Mouse (Mus musculus): ENCODE measurements around the gene Twnk. TPM values are rescaled to one million over a fixed set of nuclear protein-coding genes. Genes with fewer than 3 reads are reported as not detected.

Twnk gene
- polyA plus RNA-seq, 1 experiment from 2014 or later: 20.5 TPM

DNA sequence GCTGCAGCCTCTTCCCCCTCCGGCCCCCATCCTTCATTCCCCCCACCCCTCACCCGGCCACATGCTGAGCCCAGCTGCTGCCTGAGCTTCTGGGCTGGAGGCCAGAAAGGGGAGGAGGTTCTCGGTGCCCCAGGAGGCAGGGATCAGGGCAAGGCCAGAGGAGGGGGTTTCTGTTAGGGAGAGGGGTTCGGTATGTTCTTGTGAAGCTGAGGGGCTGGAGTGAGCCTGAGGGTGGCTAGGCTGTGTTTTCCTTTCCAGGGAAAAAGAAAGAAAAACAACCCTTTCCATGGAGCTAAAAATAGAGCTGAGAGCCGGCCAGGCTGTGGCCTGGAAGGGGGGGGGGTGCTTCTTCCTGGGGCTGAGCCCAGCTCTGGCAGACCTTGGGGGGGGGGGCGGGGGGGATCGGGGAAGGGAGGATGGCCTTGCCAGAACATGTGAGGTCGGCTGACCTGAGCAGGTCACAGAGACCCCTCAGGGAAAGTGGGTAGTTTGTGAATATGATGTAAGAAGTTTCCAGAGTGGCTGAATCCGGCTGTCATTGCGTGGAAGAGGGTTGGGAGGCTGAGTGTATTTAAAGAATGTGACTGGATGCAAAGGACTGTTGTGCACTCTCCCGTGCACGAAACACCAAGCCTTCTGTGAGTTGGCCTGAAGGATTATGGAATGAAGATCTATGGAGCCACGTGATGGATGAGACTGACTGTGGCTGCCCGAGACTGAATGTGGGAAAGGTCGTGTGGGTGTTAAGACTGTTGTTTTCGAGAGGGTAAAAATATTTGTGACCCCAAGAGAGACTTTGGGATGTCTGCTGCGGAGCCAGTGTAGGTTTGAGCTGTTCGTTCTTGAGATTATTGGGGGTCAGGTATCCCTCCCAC lies 11.1 kb downstream of the Twnk start:
- H3K9ac ChIP-seq: peak overlapping the region; percentile 84
- ATAC-seq: peak; percentile 18
- WGBS: under 1% methylated on average over 17 of the region's 18 CpGs
- H3K27me3 ChIP-seq (replicated peaks): no peaks in the 10 kb centered on the region
- H3K4me2 ChIP-seq (replicated peaks): peak overlapping the region; percentile 83
- no peaks in the 10 kb centered on the region for H3K9me3 ChIP-seq
- H3K36me3 ChIP-seq: peaks cover 8% of the 10 kb centered on the region; the same call in 1 of the 2 replicates
- H3K27ac ChIP-seq: peak overlapping the region; percentile 99
- H3K4me1 ChIP-seq (replicated peaks): peaks cover 43% of the 10 kb centered on the region
- peak overlapping the region; percentile 63 for H3K4me3 ChIP-seq (replicated peaks)

DNA sequence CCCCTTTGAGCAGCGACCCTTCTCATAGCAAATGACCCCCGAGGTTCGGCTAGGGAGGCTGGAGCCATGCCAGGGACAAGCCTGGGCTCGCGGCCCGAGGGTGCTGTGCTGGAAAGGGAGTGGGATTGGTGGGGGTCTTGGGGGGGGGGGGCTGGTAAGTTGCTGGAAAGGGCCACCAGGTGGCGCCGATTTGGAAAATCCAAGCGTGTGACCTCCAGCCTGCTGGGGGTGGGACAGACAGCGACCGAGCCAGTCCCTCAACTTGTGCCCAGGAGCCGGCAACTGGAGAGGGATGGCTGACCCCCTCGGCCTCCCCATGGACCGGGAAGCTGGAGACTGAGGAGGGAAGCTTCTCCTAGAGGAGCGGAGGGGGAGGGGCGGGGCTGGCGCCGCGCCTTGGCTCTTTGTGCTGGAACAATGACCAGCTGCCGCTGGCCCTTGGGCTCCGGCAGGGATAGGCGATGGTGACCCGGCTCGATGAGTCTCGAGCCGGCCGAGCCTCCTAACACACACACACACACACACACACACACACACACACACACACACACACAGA lies 11.8 kb downstream of the Twnk start:
- peaks cover 47% of the 10 kb centered on the region for H3K4me1 ChIP-seq (replicated peaks)
- WGBS: 2% methylated on average over 24 of the region's 27 CpGs

DNA sequence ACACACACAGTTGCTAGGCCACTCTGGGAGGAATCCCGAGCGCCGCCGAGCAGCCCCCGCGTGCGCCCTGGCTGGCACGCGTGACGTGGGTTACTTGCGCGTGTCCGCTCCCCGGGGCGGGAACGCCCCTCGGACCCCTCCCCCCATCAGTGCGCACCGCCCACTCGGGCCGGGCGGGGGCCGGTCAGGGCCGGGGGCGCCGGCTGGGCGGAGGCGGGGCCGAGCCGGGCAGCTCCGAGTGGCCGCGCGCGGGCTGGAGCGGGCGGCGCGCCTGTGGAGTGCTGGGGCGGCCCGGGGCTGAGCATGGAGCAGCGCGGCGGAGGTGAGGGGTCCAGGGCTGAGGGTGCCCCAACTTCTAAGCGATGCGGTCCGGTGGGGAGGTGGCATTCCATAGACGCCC lies 12.4 kb downstream of the Twnk start:
- H3K27me3 ChIP-seq (replicated peaks): no peaks in the 10 kb centered on the region
- peak overlapping the region; percentile 99 for H3K27ac ChIP-seq
- peak overlapping the region; percentile 84 for H3K9ac ChIP-seq
- peaks cover 6% of the 10 kb centered on the region; the same call in 1 of the 2 replicates for H3K36me3 ChIP-seq
- no peaks in the 10 kb centered on the region for H3K9me3 ChIP-seq
- H3K4me1 ChIP-seq (replicated peaks): peaks cover 45% of the 10 kb centered on the region
- peak overlapping the region; percentile 63 for H3K4me3 ChIP-seq (replicated peaks)
- peak; percentile 62 for ATAC-seq
- peak overlapping the region; percentile 83 for H3K4me2 ChIP-seq (replicated peaks)
- WGBS: under 1% methylated on average over 46 of the region's 48 CpGs

More for the DNA sequence above, 11.8 kb downstream of the Twnk start:
- H3K27ac ChIP-seq: peak overlapping the region; percentile 99
- peak overlapping the region; percentile 83 for H3K4me2 ChIP-seq (replicated peaks)
- peak overlapping the region; percentile 63 for H3K4me3 ChIP-seq (replicated peaks)
- no peaks in the 10 kb centered on the region for H3K9me3 ChIP-seq
- H3K9ac ChIP-seq: peak overlapping the region; percentile 84
- H3K36me3 ChIP-seq: peaks cover 6% of the 10 kb centered on the region; the same call in 1 of the 2 replicates
- no peaks in the 10 kb centered on the region for H3K27me3 ChIP-seq (replicated peaks)
- peak; percentile 44 for ATAC-seq

DNA sequence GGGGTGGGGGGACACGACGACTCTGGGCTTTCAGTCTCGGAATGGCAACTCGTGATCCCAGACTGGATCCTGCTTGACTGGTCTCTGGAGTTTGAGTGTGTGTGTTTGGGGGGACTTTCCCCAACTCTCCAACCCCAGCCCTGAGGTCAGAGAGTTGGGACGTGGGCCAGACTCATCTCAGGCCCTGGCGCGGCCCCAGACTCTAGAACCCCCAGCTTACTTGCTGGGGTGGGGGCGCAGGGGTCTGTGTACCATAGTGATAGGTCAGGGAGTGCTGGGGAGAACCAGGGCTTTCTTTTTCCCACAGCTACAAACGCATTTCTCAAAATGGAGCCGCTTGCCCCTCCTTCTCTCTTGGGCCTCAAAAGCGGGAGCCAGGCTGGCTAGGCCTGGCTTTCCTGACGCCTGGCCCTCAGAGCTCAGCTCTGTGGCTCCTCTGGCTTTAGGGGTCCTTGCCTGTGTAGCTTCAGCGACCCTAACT lies 12.9 kb downstream of the Twnk start:
- H3K27me3 ChIP-seq (replicated peaks): no peaks in the 10 kb centered on the region
- H3K36me3 ChIP-seq: peaks cover 7% of the 10 kb centered on the region; the same call in 1 of the 2 replicates
- WGBS: 0% methylated on average over 13 of the region's 13 CpGs
- H3K9me3 ChIP-seq: no peaks in the 10 kb centered on the region
- peak overlapping the region; percentile 84 for H3K9ac ChIP-seq
- peak overlapping the region; percentile 83 for H3K4me2 ChIP-seq (replicated peaks)
- H3K4me1 ChIP-seq (replicated peaks): peaks cover 44% of the 10 kb centered on the region
- ATAC-seq: 0 out of 2 replicates have a peak, but pooled peaks have one; percentile 0
- H3K27ac ChIP-seq: peak overlapping the region; percentile 99
- H3K4me3 ChIP-seq (replicated peaks): peak overlapping the region; percentile 63

DNA sequence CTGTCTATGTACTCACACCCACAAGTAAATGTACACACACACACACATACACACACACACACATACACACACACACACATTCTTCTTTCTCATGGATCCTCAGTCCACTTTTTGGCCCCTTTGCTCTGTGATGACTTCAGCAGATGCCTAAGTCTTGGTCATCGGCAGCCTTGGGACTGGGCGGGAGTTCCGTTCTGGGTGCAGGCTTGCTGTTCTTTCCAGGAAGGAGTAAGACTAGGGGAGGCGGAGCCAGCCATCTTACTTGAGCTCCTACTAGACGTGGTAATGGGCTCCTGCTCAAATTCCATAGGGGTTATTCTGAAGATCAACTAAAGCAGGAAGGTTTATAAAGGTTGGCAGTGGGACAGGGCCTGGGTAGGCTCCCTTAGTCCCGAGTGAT lies 14.9 kb downstream of the Twnk start:
- no peak for ATAC-seq
- Histone ChIP-seq H3K9ac (no peak overlapping the region), H3K4me3 (replicated peaks) (0 out of 2 replicates have a peak overlapping the region, but pooled peaks have one; percentile 4), H3K36me3 (peaks cover 20% of the 10 kb centered on the region), H3K4me2 (replicated peaks) (peak overlapping the region; percentile 47), H3K4me1 (replicated peaks) (peaks cover 35% of the 10 kb centered on the region), H3K9me3 (no peaks in the 10 kb centered on the region), H3K27ac (no peak overlapping the region), H3K27me3 (replicated peaks) (no peaks in the 10 kb centered on the region)
- 46% methylated on average over 6 of the region's 6 CpGs for WGBS

DNA sequence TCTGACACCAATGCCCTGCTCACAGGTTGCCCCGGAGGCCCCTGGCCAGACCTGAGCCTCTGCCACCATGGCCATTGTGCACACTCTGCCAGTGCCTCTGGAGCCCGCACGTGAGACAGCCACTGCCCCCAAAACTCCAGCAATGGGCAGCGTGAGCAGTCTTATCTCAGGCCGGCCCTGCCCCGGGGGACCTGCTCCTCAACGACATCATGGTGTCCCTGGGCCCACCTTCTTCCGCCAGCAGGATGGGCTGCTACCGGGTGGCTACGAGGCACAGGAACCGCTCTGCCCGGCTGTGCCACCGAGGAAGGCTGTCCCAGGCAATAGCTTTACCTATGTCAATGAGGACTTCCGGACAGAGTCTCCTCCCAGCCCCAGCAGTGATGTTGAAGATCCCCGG lies 15.9 kb downstream of the Twnk start:
- 84% methylated on average over 15 of the region's 15 CpGs for WGBS
- H3K4me1 ChIP-seq (replicated peaks): peaks cover 36% of the 10 kb centered on the region
- H3K9me3 ChIP-seq: no peaks in the 10 kb centered on the region
- H3K4me2 ChIP-seq (replicated peaks): 0 out of 2 replicates have a peak overlapping the region, but pooled peaks have one; percentile 13
- peaks cover 29% of the 10 kb centered on the region for H3K36me3 ChIP-seq
- H3K27ac ChIP-seq: no peak overlapping the region
- ATAC-seq: no peak
- H3K4me3 ChIP-seq (replicated peaks): no peak overlapping the region
- no peaks in the 10 kb centered on the region for H3K27me3 ChIP-seq (replicated peaks)
- peak overlapping the region; percentile 23 for H3K9ac ChIP-seq

DNA sequence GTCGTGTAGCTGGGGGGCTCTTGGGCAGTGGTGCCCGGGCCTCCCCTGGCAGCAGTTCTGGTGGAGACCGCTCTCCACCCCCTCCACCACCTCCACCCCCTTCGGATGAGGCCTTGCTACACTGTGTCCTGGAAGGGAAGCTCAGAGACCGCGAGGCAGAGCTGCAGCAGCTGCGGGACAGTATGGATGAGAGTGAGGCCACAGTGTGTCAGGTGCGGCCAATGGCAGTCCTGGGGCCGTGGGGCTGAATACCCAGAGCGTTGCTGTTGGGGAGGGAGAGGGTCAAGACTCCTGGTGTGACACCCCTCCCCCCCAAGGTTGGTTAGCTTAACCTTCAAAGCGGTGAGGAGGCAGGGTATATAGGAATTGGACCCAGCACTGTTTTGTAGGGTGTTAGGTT lies 18.5 kb downstream of the Twnk start:
- peaks cover 33% of the 10 kb centered on the region for H3K36me3 ChIP-seq
- 78% methylated on average over 11 of the region's 11 CpGs for WGBS

DNA sequence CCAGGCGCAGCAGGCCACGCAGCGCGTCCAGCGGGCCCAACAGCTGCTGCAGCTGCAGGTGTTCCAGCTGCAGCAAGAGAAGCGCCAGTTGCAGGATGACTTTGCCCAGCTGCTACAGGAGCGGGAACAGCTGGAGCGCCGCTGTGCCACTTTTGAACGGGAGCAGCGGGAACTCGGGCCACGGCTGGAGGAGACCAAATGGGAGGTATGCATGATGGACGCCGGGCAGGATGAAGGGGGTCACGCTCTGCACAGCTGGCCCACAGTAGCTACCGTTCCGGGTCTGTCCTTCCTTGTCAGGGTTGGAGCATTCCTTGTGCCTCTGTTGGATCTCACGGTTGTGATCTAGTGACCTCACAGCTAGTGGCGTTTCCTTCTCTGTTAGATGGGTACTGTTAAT lies 19.3 kb downstream of the Twnk start:
- Histone ChIP-seq H3K4me3 (replicated peaks) (no peak overlapping the region), H3K36me3 (peaks cover 33% of the 10 kb centered on the region), H3K27me3 (replicated peaks) (no peaks in the 10 kb centered on the region), H3K9ac (no peak overlapping the region), H3K4me1 (replicated peaks) (peaks cover 38% of the 10 kb centered on the region), H3K27ac (no peak overlapping the region), H3K9me3 (no peaks in the 10 kb centered on the region), H3K4me2 (replicated peaks) (no peak overlapping the region)
- ATAC-seq: no peak
- 84% methylated on average over 20 of the region's 20 CpGs for WGBS

More for the DNA sequence above, 18.5 kb downstream of the Twnk start:
- Histone ChIP-seq H3K4me1 (replicated peaks) (peaks cover 45% of the 10 kb centered on the region), H3K4me3 (replicated peaks) (no peak overlapping the region), H3K4me2 (replicated peaks) (no peak overlapping the region), H3K9ac (no peak overlapping the region), H3K9me3 (no peaks in the 10 kb centered on the region), H3K27ac (no peak overlapping the region), H3K27me3 (replicated peaks) (no peaks in the 10 kb centered on the region)
- no peak for ATAC-seq

DNA sequence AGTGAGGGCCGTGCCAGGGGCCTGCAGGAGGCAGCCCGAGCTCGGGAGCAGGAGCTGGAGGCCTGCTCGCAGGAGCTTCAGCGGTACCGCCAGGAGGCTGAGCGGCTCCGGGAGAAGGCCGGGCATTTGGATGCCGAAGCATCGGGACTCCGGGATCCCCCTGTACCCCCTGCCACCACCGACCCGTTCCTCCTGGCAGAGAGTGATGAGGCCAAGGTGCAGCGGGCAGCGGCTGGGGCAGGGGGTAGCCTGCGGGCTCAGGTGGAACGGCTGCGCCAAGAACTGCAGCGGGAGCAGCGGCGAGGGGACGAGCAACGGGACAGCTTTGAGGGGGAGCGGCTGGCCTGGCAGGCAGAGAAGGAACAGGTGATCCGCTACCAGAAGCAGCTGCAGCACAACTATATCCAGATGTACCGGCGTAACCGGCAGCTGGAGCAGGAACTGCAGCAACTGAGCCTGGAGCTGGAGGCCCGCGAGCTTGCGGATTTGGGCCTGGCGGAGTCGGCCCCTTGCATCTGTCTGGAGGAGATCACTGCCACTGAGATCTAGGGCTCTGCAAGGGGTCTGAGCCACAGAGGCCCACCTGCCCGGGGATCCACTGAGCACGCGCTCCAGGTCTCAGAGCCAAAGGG lies 20.6 kb downstream of the Twnk start:
- Histone ChIP-seq H3K27ac (no peak overlapping the region), H3K36me3 (peaks cover 33% of the 10 kb centered on the region), H3K27me3 (replicated peaks) (no peaks in the 10 kb centered on the region), H3K4me2 (replicated peaks) (no peak overlapping the region), H3K9ac (no peak overlapping the region), H3K4me1 (replicated peaks) (peaks cover 34% of the 10 kb centered on the region), H3K4me3 (replicated peaks) (no peak overlapping the region), H3K9me3 (no peaks in the 10 kb centered on the region)
- WGBS: 93% methylated on average over 37 of the region's 37 CpGs
- ATAC-seq: no peak

DNA sequence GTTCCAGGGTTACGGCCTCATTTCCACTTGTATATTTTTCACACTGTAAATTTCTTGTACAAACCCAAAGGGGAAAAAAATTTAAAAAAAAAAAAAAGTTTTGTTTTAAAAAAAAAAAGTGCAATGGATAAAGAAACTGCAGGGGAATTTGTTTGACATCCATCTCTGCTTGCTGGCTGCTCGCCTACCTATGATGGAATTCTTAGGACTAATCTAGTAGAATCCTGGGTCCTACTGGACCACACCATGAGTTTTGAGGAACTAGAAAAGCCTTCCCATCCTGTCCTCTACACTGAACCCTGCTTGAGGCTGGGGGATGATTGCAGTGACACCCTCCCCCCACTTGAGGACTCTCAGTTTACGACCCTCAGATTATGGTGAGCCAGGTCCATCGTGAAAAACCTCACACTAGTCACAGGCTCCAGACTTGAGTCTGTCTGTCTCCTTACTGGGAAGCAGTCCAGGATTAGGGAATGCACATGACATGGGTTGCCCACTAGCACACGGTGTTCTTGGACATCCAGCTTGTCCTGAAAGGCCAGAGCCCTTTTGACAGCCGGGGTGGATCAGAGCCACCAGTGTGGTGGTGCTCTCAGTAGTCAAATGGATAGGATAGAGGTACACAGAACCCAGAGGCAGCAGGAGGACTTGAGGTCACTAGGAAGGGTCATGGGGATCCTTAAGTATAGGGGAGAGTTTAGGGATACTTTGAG lies 21.7 kb downstream of the Twnk start:
- Histone ChIP-seq H3K36me3 (peaks cover 30% of the 10 kb centered on the region), H3K4me1 (replicated peaks) (peaks cover 35% of the 10 kb centered on the region), H3K27me3 (replicated peaks) (no peaks in the 10 kb centered on the region), H3K9ac (no peak overlapping the region), H3K27ac (no peak overlapping the region), H3K9me3 (no peaks in the 10 kb centered on the region), H3K4me3 (replicated peaks) (no peak overlapping the region), H3K4me2 (replicated peaks) (no peak overlapping the region)
- 72% methylated on average over 6 of the region's 6 CpGs for WGBS
- ATAC-seq: no peak

DNA sequence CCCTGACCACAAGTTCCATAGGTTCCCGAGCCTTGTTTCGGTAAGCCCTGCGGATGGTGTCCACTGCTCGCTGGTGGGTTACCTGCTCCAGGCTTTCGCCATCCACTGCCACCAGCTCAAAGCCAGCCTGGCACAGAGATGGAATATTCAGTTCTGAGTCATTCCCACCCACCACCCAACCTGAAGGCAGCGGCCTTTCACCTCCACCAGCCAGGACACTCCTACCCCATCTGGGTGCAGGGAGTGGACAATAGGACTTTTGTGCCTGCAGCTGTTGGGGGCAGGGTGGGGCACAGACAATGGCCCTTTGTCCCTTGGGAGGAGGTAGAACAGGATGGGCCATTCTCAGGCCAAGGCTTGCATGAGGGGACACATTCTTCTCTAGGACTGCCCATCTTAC lies 22.4 kb downstream of the Twnk start:
- Histone ChIP-seq H3K27ac (no peak overlapping the region), H3K4me2 (replicated peaks) (no peak overlapping the region), H3K27me3 (replicated peaks) (no peaks in the 10 kb centered on the region), H3K4me1 (replicated peaks) (peaks cover 41% of the 10 kb centered on the region), H3K9ac (no peak overlapping the region), H3K36me3 (peaks cover 27% of the 10 kb centered on the region), H3K9me3 (no peaks in the 10 kb centered on the region), H3K4me3 (replicated peaks) (no peak overlapping the region)
- WGBS: 88% methylated on average over 6 of the region's 6 CpGs
- no peak for ATAC-seq

Data from intestine, embryonic 15.5 days (tissue).